Mouse (Mus musculus) cerebellum, postnatal 25 days (tissue): ENCODE measurements at regions not wholly inside any gene's neighbourhood (a gene's known extent, or its start where the extent isn't known, plus 50 kb on each side); places are given as distances from the start of the nearest gene placed in this dataset.

Experiments
- DNase-seq, 2 experiments: peaks; one replicate each; pipeline ENCODE4 v3.0.0; 2021; ENCODE audit warnings: mixed read lengths in 2 of 2

GRCm38 (mm10) chr4:124317042-124317441 is 293.6 kb downstream of the 3100002H09Rik start:
- no peak for DNase-seq

GRCm38 (mm10) chr4:124311657-124312056 is 298.9 kb downstream of the 3100002H09Rik start:
- DNase-seq, result no peak

- DNase-seq, result no peak
Observed at GRCm38 (mm10) chr4:124310594-124310993, 300.0 kb downstream of the 3100002H09Rik start.

GRCm38 (mm10) chr4:124305871-124306555 is 304.6 kb downstream of the 3100002H09Rik start:
- DNase-seq, result no peak

- no peak for DNase-seq
Observed at GRCm38 (mm10) chr4:124302950-124303349, 307.7 kb downstream of the 3100002H09Rik start.

GRCm38 (mm10) chr4:124298667-124299437 is 311.8 kb downstream of the 3100002H09Rik start:
- no peak for DNase-seq

GRCm38 (mm10) chr4:124292254-124292653 is 318.3 kb downstream of the 3100002H09Rik start:
- peak in 1 of 2 experiments; percentile 8 for DNase-seq

- DNase-seq, result no peak
Observed at GRCm38 (mm10) chr4:124291767-124292166, 318.8 kb downstream of the 3100002H09Rik start.

- DNase-seq, result no peak
Observed at GRCm38 (mm10) chr4:124287471-124287870, 323.1 kb downstream of the 3100002H09Rik start.

GRCm38 (mm10) chr4:124278681-124279080 is 331.9 kb downstream of the 3100002H09Rik start:
- DNase-seq, result no peak

GRCm38 (mm10) chr4:124277456-124278181 is 333.0 kb downstream of the 3100002H09Rik start:
- peak; percentile 19 to 40 for DNase-seq

GRCm38 (mm10) chr4:124276741-124277455 is 333.7 kb downstream of the 3100002H09Rik start:
- DNase-seq, result no peak

- no peak for DNase-seq
Observed at GRCm38 (mm10) chr4:124272002-124272401, 338.6 kb downstream of the 3100002H09Rik start.

GRCm38 (mm10) chr4:124268404-124268803 is 342.2 kb downstream of the 3100002H09Rik start:
- DNase-seq, result no peak

- DNase-seq, result peak in 1 of 2 experiments; percentile 5
Observed at GRCm38 (mm10) chr4:124266573-124266972, 344.0 kb downstream of the 3100002H09Rik start.

- DNase-seq, result peak in 1 of 2 experiments; percentile 23
Observed at GRCm38 (mm10) chr4:124265527-124265926, 345.1 kb downstream of the 3100002H09Rik start.

- DNase-seq, result no peak
Observed at GRCm38 (mm10) chr4:124257006-124257405, 339.2 kb upstream of the 4930535I16Rik start.

GRCm38 (mm10) chr4:124256515-124256914 is 338.7 kb upstream of the 4930535I16Rik start:
- no peak for DNase-seq

GRCm38 (mm10) chr4:124255183-124255543 is 337.3 kb upstream of the 4930535I16Rik start:
- DNase-seq, result no peak

GRCm38 (mm10) chr4:124254446-124255182 is 336.8 kb upstream of the 4930535I16Rik start:
- peak in 1 of 2 experiments; percentile 9 for DNase-seq

GRCm38 (mm10) chr4:124241600-124241999 is 323.8 kb upstream of the 4930535I16Rik start:
- no peak for DNase-seq

GRCm38 (mm10) chr4:124236476-124236875 is 318.7 kb upstream of the 4930535I16Rik start:
- DNase-seq, result peak; percentile 52 to 72
